Mouse (Mus musculus) kidney, adult 2 months (tissue): ENCODE results near the gene Slc24a2. TPM values are rescaled to one million over a fixed set of nuclear protein-coding genes. Genes with fewer than 3 reads are reported as not detected.

ENCODE experiments used
- DNase-seq: peaks from one replicate; pipeline ENCODE4 v3.0.0; 2021
- H3K27ac ChIP-seq: fragments of 200-500 bp; 2 replicates; pipeline ENCODE4 v1.5.1; 2012; ENCODE audit warnings: low read depth, low read length, control low read depth, inconsistent platforms; ENCODE audit not compliant: insufficient read depth
- H3K27me3 ChIP-seq: fragments of 200-500 bp; replicated peaks from 2 replicates; pipeline ENCODE4 v1.6.1; 2012; ENCODE audit warnings: mild to moderate bottlenecking, moderate library complexity, low read length, inconsistent platforms; ENCODE audit not compliant: control insufficient read depth, insufficient read depth
- H3K36me3 ChIP-seq: fragments of 200-500 bp; 2 replicates; pipeline ENCODE4 v1.6.1; 2012; ENCODE audit warnings: mild to moderate bottlenecking, moderate library complexity, low read length, inconsistent platforms; ENCODE audit not compliant: control insufficient read depth, insufficient read depth
- H3K4me1 ChIP-seq: fragments of 200-500 bp; 2 replicates; pipeline ENCODE4 v1.6.1; 2011; ENCODE audit warnings: low read length; ENCODE audit not compliant: control insufficient read depth, insufficient read depth
- H3K4me3 ChIP-seq: fragments of 200-500 bp; 2 replicates; pipeline ENCODE4 v1.5.1; 2011; ENCODE audit warnings: mild to moderate bottlenecking, low read depth, low read length, control low read depth; ENCODE audit not compliant: insufficient read depth
- CTCF ChIP-seq: fragments of 200-500 bp; conservative IDR thresholded peaks from 2 replicates; pipeline ENCODE4 v1.5.1; 2011; ENCODE audit warnings: low read depth, mild to moderate bottlenecking, control low read depth, low read length, moderate library complexity, mixed read lengths; ENCODE audit not compliant: insufficient read depth, insufficient read length
- POLR2A ChIP-seq: fragments of 200-500 bp; IDR thresholded peaks from one replicate; pipeline ENCODE4 v1.6.1; 2011; ENCODE audit warnings: low read depth, low read length, control low read depth
- WGBS: fragments of 180-500 bp; shearing (Covaris S2); methylation state at CpG from one replicate; pipeline ENCODE4 v1.1.7; 2018; 5-methylcytosine and 5-hydroxymethylcytosine counted together
- polyA plus RNA-seq: library from polyadenylated mRNA; depleted of rRNA; stranded (reverse); fragments of >200 nt; gene quantifications from 2 replicates; pipeline ENCODE4 v1.2.3, GENCODE M21; 2012

Gene Slc24a2
- polyA plus RNA-seq, 1 experiment = 0.06 TPM

- no peaks in the 10 kb centered on the region for H3K4me1 ChIP-seq
- TF ChIP-seq POLR2A (no peak), CTCF (no peak)
- H3K36me3 ChIP-seq = no peaks in the 10 kb centered on the region
- DNase-seq = no peak
- no peaks in the 10 kb centered on the region for H3K27me3 ChIP-seq
- 89% methylated on average over 5 of the region's 5 CpGs for WGBS
- no peak overlapping the region for H3K27ac ChIP-seq
- no peak overlapping the region for H3K4me3 ChIP-seq
These were observed 142.7 kb downstream of the Slc24a2 start for GRCm38 (mm10) chr4:87087597-87087996.

- Histone ChIP-seq H3K27ac (no peak overlapping the region), H3K27me3 (no peaks in the 10 kb centered on the region), H3K4me1 (no peaks in the 10 kb centered on the region), H3K36me3 (no peaks in the 10 kb centered on the region), H3K4me3 (no peak overlapping the region)
- 82% methylated on average over 11 of the region's 11 CpGs for WGBS
- TF ChIP-seq CTCF (no peak), POLR2A (no peak)
- DNase-seq = no peak
These were observed 143.2 kb downstream of the Slc24a2 start for GRCm38 (mm10) chr4:87086933-87087577.

GRCm38 (mm10) chr4:87081321-87081720 lies 149.0 kb downstream of the Slc24a2 start:
- Histone ChIP-seq H3K27me3 (no peaks in the 10 kb centered on the region), H3K4me1 (peaks cover 3% of the 10 kb centered on the region; the same call in 1 of the 2 replicates), H3K36me3 (no peaks in the 10 kb centered on the region), H3K27ac (no peak overlapping the region), H3K4me3 (no peak overlapping the region)
- no peak for DNase-seq
- 82% methylated on average over 6 of the region's 6 CpGs for WGBS
- TF ChIP-seq CTCF = no peak
- no peak for TF ChIP-seq POLR2A

- no peak overlapping the region for H3K27ac ChIP-seq
- H3K27me3 ChIP-seq = no peaks in the 10 kb centered on the region
- no peak overlapping the region for H3K4me3 ChIP-seq
- TF ChIP-seq POLR2A = no peak
- TF ChIP-seq CTCF = no peak
- DNase-seq = peak; percentile 53
- no peaks in the 10 kb centered on the region for H3K36me3 ChIP-seq
- H3K4me1 ChIP-seq = peaks cover 3% of the 10 kb centered on the region; the same call in 1 of the 2 replicates
- WGBS = 60% methylated on average over 4 of the region's 4 CpGs
These were observed 151.0 kb downstream of the Slc24a2 start for GRCm38 (mm10) chr4:87079305-87079704.

- TF ChIP-seq POLR2A = no peak
- TF ChIP-seq CTCF = no peak
- no peak overlapping the region for H3K4me3 ChIP-seq
- WGBS = 22% methylated on average over 2 of the region's 2 CpGs
These were observed 151.6 kb downstream of the Slc24a2 start for GRCm38 (mm10) chr4:87078726-87079125.

GRCm38 (mm10) chr4:87075761-87076160 lies 154.5 kb downstream of the Slc24a2 start:
- Histone ChIP-seq H3K4me3 (no peak overlapping the region), H3K27ac (no peak overlapping the region), H3K27me3 (no peaks in the 10 kb centered on the region), H3K4me1 (peaks cover 3% of the 10 kb centered on the region; the same call in 1 of the 2 replicates), H3K36me3 (no peaks in the 10 kb centered on the region)
- no peak for TF ChIP-seq POLR2A
- no peak for TF ChIP-seq CTCF
- DNase-seq = no peak
- WGBS = 69% methylated on average over 3 of the region's 3 CpGs

More at GRCm38 (mm10) chr4:87078726-87079125, 151.6 kb downstream of the Slc24a2 start:
- H3K27ac ChIP-seq = no peak overlapping the region
- H3K36me3 ChIP-seq = no peaks in the 10 kb centered on the region
- peak; percentile 61 for DNase-seq
- H3K27me3 ChIP-seq = no peaks in the 10 kb centered on the region
- peaks cover 3% of the 10 kb centered on the region; the same call in 1 of the 2 replicates for H3K4me1 ChIP-seq

GRCm38 (mm10) chr4:87068121-87068520 lies 162.2 kb downstream of the Slc24a2 start:
- TF ChIP-seq CTCF (no peak), POLR2A (no peak)
- Histone ChIP-seq H3K27me3 (no peaks in the 10 kb centered on the region), H3K27ac (no peak overlapping the region), H3K4me1 (no peaks in the 10 kb centered on the region), H3K36me3 (no peaks in the 10 kb centered on the region), H3K4me3 (no peak overlapping the region)
- 56% methylated on average over 3 of the region's 3 CpGs for WGBS
- no peak for DNase-seq
